Mouse (Mus musculus): ENCODE results near the gene Tnrc18. TPM values are rescaled to one million over a fixed set of nuclear protein-coding genes. Genes with fewer than 3 reads are reported as not detected.

The Tnrc18 gene
- polyA plus RNA-seq, 1 experiment = not detected

DNA sequence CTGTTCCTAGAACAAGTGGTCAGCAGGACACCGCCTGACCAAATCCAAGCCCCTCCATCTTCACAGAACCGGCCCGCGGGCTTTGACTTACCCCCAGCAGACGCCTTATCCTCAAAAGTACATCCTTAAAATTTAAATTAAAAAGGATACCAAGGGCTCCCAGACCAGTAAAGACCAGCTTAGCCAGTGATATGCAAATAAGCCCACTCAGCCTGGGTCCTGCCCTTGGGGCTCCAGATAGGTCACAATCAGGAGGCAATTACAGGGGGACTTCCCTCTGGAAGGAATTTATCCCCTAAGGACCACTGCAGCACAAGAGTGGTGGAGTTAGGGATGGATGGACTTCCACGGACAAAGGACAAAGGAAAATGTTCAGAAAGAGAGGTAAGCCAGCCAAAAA, 16.8 kb downstream of the Tnrc18 start:
- H3K4me1 ChIP-seq (ENCODE audit: control insufficient read depth, insufficient read depth, low read length) = peaks cover 40% of the 10 kb centered on the region
- no peak overlapping the region for H3K27ac ChIP-seq (ENCODE audit: insufficient read depth, low read depth, low read length)
- 54% methylated on average over 6 of the region's 6 CpGs for WGBS
- H3K4me3 ChIP-seq (ENCODE audit: insufficient read depth, low read depth, low read length) = no peak overlapping the region
- TF ChIP-seq POLR2A (IDR thresholded peaks at IDR 0.05; ENCODE audit: insufficient read depth, low read depth, low read length) (no peak), CTCF (IDR thresholded peaks at IDR 0.05; ENCODE audit: insufficient read depth, low read depth, low read length) (no peak)

- 30% methylated on average over 8 of the region's 8 CpGs for WGBS
- Histone ChIP-seq H3K27ac (ENCODE audit: insufficient read depth, low read depth, low read length) (no peak overlapping the region), H3K4me3 (ENCODE audit: insufficient read depth, low read depth, low read length) (no peak overlapping the region), H3K4me1 (ENCODE audit: control insufficient read depth, insufficient read depth, low read length) (peaks cover 37% of the 10 kb centered on the region)
- TF ChIP-seq CTCF (IDR thresholded peaks at IDR 0.05; ENCODE audit: insufficient read depth, low read depth, low read length) (no peak), POLR2A (IDR thresholded peaks at IDR 0.05; ENCODE audit: insufficient read depth, low read depth, low read length) (no peak)
Observed at GRCm38 (mm10) chr5:142800198-142800597, 17.3 kb downstream of the Tnrc18 start.

DNA sequence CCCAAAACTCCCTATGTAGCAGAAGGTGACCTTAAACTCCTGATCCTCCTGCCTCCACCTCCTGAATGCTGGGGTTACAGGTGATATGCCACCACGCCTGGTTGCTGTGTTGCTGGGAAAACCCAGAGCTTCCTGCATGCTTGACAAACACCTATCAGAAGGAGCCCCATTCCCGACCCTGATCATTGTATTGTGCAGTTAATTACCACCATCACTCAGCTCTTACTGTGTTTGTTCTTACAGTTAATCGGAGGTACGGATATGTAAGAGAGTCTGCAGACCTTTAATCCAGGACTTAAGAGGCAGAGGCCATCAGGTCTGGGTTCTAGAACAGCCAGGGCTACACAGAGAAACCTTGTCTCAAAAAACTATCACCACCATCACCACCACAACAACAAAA, 18.2 kb downstream of the Tnrc18 start:
- Histone ChIP-seq H3K27ac (ENCODE audit: insufficient read depth, low read depth, low read length) (no peak overlapping the region), H3K4me1 (ENCODE audit: control insufficient read depth, insufficient read depth, low read length) (peaks cover 39% of the 10 kb centered on the region), H3K4me3 (ENCODE audit: insufficient read depth, low read depth, low read length) (no peak overlapping the region)
- WGBS = 65% methylated on average over 4 of the region's 4 CpGs
- TF ChIP-seq CTCF (IDR thresholded peaks at IDR 0.05; ENCODE audit: insufficient read depth, low read depth, low read length) (no peak), POLR2A (IDR thresholded peaks at IDR 0.05; ENCODE audit: insufficient read depth, low read depth, low read length) (no peak)

DNA sequence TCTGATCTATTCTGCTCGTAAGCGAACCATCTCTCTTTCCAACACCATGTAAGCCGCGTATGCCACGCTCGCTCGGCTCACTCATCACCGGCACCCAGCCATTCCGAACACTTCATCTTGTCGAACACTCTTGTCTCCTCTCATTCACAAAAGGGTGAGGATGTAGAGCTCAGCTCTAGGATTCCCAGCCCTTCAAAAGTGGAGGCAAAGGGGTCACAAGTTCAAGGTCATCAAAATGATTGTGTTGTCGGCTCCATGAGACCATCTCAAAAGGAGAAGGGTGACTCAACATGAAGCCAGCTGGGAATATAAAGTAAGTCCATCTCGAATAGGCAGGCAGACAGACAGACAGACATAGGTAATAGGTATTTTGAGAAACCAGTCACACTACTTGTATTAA, 19.3 kb downstream of the Tnrc18 start:
- H3K27ac ChIP-seq (ENCODE audit: insufficient read depth, low read depth, low read length) = no peak overlapping the region
- 73% methylated on average over 12 of the region's 12 CpGs for WGBS
- no peak overlapping the region for H3K4me3 ChIP-seq (ENCODE audit: insufficient read depth, low read depth, low read length)
- peaks cover 47% of the 10 kb centered on the region for H3K4me1 ChIP-seq (ENCODE audit: control insufficient read depth, insufficient read depth, low read length)
- TF ChIP-seq CTCF (IDR thresholded peaks at IDR 0.05; ENCODE audit: insufficient read depth, low read depth, low read length) = no peak

DNA sequence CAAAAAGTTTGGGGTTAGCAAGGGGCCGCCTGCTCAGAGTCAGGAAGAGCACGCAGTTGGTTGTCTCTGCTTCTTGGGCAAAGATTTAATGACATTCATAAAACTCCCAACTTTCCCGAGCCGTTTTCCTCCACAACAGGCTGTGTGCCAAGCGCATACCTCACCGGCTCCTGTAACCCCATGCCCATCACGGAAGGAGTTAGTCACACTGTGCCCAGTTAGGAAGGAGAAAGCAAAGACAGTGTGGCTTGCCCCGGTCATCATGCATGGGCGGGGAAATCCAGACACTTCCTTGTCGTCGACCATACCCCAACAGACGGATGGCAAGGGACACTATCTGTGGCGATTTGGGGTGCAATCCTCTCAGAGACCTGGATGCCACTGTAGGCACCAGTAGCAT, 19.8 kb downstream of the Tnrc18 start:
- WGBS = 57% methylated on average over 13 of the region's 13 CpGs
- H3K4me3 ChIP-seq (ENCODE audit: insufficient read depth, low read depth, low read length) = no peak overlapping the region
- peaks cover 50% of the 10 kb centered on the region for H3K4me1 ChIP-seq (ENCODE audit: control insufficient read depth, insufficient read depth, low read length)
- TF ChIP-seq CTCF (IDR thresholded peaks at IDR 0.05; ENCODE audit: insufficient read depth, low read depth, low read length) (no peak), POLR2A (IDR thresholded peaks at IDR 0.05; ENCODE audit: insufficient read depth, low read depth, low read length) (no peak)
- no peak overlapping the region for H3K27ac ChIP-seq (ENCODE audit: insufficient read depth, low read depth, low read length)

DNA sequence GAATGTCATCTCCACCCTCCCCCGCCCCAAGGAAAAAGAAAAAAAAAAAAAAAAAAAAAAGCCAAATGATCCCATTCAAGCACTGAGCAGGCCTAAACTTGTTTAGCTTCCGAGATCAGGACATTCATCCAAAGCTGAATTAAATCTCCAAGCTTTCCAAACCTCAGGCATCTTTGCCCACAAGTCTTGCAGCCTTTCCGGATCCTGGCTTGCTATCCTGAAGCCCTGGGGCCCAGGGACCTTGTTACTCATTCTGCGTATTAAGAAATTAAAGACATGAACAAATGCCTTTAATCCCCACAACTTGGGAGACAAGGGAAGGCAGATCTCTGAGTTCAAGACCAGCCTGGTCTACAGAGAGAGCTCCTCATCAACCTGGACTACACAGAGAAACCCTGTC, 20.5 kb downstream of the Tnrc18 start:
- WGBS = 78% methylated on average over 4 of the region's 4 CpGs
- Histone ChIP-seq H3K4me1 (ENCODE audit: control insufficient read depth, insufficient read depth, low read length) (peaks cover 45% of the 10 kb centered on the region), H3K4me3 (ENCODE audit: insufficient read depth, low read depth, low read length) (no peak overlapping the region), H3K27ac (ENCODE audit: insufficient read depth, low read depth, low read length) (no peak overlapping the region)
- TF ChIP-seq POLR2A (IDR thresholded peaks at IDR 0.05; ENCODE audit: insufficient read depth, low read depth, low read length) = no peak
- TF ChIP-seq CTCF (IDR thresholded peaks at IDR 0.05; ENCODE audit: insufficient read depth, low read depth, low read length) = no peak

DNA sequence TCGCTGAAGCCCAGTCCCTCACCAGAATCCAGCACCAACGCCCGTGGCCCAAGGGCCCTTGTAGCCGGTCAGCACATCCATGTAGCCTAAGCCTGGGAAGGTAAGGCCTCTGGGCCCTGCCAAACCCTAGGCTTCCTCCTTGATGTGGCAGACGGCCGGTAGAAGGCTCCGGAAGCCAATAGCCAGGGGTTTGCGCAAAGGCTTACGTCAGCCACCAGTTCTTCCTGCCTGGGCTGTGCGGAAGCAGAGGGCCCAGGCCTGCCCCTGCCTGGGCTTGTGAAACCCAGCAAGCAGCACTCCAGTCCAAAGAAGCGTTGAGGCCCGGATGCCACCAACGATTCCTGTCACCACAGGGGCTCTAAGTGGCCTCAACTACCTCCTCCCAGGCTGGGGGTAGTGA, 22.9 kb downstream of the Tnrc18 start:
- peaks cover 36% of the 10 kb centered on the region for H3K4me1 ChIP-seq (ENCODE audit: control insufficient read depth, insufficient read depth, low read length)
- H3K4me3 ChIP-seq (ENCODE audit: insufficient read depth, low read depth, low read length) = no peak overlapping the region
- no peak for TF ChIP-seq CTCF (IDR thresholded peaks at IDR 0.05; ENCODE audit: insufficient read depth, low read depth, low read length)
- no peak for TF ChIP-seq POLR2A (IDR thresholded peaks at IDR 0.05; ENCODE audit: insufficient read depth, low read depth, low read length)
- H3K27ac ChIP-seq (ENCODE audit: insufficient read depth, low read depth, low read length) = no peak overlapping the region
- WGBS = 73% methylated on average over 13 of the region's 13 CpGs

DNA sequence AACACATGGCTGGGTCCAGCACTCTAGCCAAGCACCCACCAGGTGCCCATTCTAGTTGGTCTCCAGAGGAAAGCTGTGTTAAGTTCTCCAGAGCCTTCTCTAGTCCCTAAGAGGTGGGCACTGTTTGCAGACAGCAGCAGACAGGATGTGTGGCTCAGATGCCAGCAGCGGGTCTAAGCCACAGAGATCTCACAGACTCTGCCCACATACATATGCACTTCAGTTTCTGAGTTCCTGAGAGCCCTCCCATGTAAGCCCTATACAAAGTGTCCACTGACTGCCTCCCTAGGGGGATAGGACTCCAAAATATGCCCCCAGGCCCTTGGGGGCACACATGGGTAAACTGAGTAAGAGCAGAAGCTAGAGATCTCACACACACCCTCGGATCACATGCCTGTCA, 23.3 kb downstream of the Tnrc18 start:
- H3K4me1 ChIP-seq (ENCODE audit: control insufficient read depth, insufficient read depth, low read length) = peaks cover 36% of the 10 kb centered on the region
- TF ChIP-seq POLR2A (IDR thresholded peaks at IDR 0.05; ENCODE audit: insufficient read depth, low read depth, low read length) = no peak
- TF ChIP-seq CTCF (IDR thresholded peaks at IDR 0.05; ENCODE audit: insufficient read depth, low read depth, low read length) = no peak
- WGBS = 61% methylated on average over 2 of the region's 2 CpGs
- no peak overlapping the region for H3K27ac ChIP-seq (ENCODE audit: insufficient read depth, low read depth, low read length)
- H3K4me3 ChIP-seq (ENCODE audit: insufficient read depth, low read depth, low read length) = no peak overlapping the region

DNA sequence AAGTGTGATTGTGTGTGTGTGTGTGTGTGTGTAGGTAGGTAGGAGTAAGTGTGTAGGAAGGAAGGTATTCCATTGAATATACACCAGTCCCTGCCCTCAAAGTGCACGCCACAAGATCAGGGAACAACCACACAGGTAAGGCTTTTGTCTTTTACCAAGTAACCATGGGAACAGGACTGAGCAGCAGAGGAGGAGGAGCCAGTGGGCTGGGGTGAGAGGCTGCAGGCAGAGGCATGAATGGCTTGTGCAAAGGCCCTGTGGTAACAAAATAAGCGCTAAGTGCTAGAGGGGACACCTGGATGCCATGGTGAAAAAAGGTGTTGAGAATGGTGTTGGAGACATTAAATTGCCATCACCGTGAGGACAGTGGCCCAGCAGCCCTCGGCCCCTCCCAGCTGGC, 24.9 kb downstream of the Tnrc18 start:
- Histone ChIP-seq H3K27ac (ENCODE audit: insufficient read depth, low read depth, low read length) (no peak overlapping the region), H3K4me3 (ENCODE audit: insufficient read depth, low read depth, low read length) (no peak overlapping the region), H3K4me1 (ENCODE audit: control insufficient read depth, insufficient read depth, low read length) (peaks cover 34% of the 10 kb centered on the region)
- TF ChIP-seq POLR2A (IDR thresholded peaks at IDR 0.05; ENCODE audit: insufficient read depth, low read depth, low read length) (no peak), CTCF (IDR thresholded peaks at IDR 0.05; ENCODE audit: insufficient read depth, low read depth, low read length) (no peak)
- WGBS = 93% methylated on average over 4 of the region's 4 CpGs

DNA sequence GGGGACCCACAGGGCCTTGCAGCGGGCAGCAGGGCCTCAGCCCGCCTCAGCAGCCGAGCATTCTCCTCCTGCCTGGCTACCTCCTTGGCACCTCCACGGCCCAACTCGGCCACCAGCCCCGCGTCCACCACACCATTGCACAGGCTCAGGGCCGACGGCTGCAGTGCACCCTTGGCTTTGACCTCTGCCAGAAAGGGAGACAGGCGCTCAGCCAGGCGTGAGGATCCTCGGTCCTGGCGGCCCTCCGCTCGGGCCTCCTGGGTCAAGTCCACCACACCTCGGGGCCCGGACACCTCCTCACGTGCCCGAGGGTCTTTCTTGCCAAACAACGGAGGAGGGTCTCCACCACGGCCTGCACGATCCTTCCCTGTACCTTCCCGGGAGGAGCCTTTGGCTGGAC, 29.2 kb downstream of the Tnrc18 start:
- H3K27ac ChIP-seq (ENCODE audit: insufficient read depth, low read depth, low read length) = no peak overlapping the region
- WGBS = 94% methylated on average over 23 of the region's 23 CpGs
- TF ChIP-seq POLR2A (IDR thresholded peaks at IDR 0.05; ENCODE audit: insufficient read depth, low read depth, low read length) = no peak
- TF ChIP-seq CTCF (IDR thresholded peaks at IDR 0.05; ENCODE audit: insufficient read depth, low read depth, low read length) = no peak
- peaks cover 36% of the 10 kb centered on the region for H3K4me1 ChIP-seq (ENCODE audit: control insufficient read depth, insufficient read depth, low read length)
- H3K4me3 ChIP-seq (ENCODE audit: insufficient read depth, low read depth, low read length) = no peak overlapping the region
